Mouse (Mus musculus): ENCODE results near the gene Krt24.
A peak's percentile ranks its signal among the peaks of the same experiment; 100 is the strongest.

Krt24 gene

DNA sequence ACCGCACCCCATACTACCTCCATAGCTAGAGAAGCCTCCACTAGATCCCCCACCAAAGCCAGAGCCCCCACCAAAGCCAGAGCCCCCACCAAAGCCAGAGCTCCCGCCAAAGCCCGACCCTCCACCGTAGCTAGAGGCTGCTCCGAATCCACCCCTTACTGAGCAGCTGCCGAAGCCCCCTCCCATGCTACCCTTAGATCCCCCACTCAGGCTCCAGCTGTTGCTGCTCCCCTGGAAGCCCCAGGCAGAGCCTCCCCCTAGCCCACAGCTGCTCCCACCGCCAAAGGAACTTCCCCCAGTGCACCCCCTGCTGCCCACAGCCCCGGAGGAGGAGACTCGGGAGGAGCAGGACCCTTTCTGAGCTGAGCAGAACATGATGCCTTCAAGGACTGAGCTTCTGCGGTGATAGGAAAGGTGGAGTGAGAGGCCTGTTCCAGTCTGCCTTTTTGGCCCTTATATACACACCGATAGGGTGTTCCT, at the start of gene Krt24:
Gene Krt24 (minus strand): TSS at position 430 of the 480 bp plus-strand sequence.
- DNase-seq: no peak

- DNase-seq: no peak
Observed at GRCm38 (mm10) chr11:99333426-99333825, 48.4 kb upstream of the Krt24 start.

GRCm38 (mm10) chr11:99329655-99330054, 44.6 kb upstream of the Krt24 start:
- no peak for DNase-seq

- DNase-seq: no peak
Observed at GRCm38 (mm10) chr11:99322851-99323250, 37.8 kb upstream of the Krt24 start, which contains the start of gene Krt25. TSS of gene Krt25 (minus strand) at chr11:99322951.

DNA sequence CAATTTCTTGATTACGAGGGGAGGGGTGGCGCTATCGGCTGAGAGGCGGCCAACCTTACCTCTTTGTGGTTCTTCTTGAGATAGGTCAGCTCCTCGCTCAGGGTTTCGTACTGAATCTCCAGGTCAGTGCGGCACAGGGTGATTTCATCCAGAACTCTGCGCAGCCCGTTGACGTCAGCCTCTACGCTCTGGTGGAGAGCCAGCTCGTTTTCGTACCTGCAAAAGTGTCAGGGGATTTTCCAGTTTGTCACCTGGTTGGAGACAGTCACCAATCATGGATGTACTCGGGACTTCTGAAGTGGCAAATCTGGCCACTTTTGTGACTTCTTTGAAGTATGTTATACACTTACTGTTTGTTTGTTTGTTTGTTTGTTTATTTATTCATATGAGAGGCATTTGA, 36.0 kb upstream of the Krt24 start:
- DNase-seq: no peak

DNA sequence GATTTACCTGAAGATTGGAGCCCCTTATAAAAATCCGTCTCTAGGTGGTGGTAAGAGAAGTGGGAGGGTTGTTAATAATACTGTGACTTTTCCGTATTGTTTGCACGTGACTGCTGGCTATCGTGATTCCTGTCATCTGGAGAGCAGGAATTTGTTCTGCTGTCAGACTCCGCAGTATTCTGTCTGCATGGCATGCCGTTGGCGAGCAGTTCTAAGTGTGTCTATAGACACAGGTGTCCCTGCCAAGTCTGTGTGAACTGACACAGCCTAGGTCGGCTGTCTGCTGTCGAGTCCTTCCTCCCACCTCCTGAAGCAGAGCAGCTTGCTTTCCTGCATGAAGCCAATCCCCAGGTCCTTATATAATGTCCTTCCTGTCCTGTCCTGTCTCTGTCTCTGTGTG, 34.1 kb upstream of the Krt24 start:
- no peak for DNase-seq

DNA sequence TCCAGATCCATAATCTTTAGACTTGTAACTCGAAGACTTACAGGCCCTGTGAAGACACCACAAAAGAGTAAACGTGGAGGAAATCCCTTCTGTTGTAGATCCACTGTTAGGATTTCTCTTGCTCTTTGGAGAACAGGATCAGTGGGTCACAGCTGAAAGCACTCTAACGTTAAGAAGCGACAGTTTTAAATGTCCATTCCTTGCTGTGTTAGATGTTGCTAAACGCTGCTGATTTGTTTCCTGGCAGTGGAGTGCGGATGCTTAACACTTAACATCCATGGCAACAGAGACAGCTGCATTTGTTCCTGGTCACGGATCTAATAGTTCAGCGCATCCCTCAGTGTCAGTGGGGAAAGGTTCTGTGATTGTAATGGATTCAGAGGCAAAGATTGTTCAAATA, 31.5 kb upstream of the Krt24 start:
- DNase-seq: no peak

- no peak for DNase-seq
Observed at GRCm38 (mm10) chr11:99314594-99314993, 29.5 kb upstream of the Krt24 start.

DNA sequence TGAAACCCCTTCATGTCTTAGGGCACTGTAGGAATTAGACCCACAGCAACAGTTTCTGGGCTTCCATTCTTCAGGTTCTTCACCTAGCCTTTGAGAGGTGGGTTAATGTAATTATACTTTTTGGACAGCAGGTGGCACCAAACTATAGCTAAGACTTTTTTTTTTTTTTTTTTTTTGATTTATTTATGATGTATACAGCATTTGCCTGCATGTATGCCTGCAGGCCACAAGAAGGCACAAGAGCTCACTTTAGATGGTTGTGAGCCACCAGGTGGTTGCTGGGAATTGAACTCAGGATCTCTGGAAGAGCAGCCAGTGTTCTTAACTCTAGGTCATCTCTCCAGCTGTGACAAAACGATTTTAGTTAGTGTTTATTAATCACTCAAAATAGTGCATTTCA, 25.8 kb upstream of the Krt24 start:
- peak; percentile 15 for DNase-seq

GRCm38 (mm10) chr11:99307579-99307978, 22.5 kb upstream of the Krt24 start:
- DNase-seq: peak; percentile 70

DNA sequence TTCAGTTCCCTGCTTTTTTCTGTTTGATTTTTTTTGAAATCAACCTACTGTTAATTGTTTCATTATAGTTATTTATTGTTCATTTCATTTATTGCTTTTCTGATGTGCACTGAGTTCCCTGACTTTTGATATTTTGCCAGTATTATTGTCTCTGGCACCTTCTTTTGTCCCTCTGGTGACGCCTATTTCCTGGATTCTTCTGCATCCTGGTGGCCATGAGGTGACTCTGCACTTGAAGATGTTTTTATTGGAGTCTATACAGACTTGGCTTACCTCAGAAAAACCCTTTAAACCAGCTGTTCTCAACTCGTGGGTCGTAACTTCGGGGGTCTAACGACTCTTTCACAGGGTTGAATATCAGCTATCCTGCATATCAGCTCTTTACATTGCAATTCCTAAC, 10.0 kb upstream of the Krt24 start:
- DNase-seq: no peak

DNA sequence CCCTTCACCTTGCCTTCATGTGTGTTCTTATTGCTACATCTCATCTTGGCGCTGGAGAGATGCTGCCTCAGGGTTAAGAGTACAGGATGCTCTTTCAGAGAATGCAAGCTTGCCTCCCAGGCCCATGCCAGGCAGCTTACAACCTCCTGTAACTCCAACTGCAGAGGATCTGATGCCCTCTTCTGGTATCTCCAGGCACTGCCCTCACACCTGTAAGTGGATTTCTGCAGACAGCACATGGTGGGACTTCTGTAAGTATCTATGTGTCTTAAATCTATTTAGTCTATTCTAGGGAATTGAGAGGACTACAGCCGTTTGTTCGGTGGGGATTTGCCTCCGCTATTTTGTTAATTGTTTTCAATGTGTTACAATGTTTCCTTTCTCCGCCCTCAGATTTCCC, 7.8 kb upstream of the Krt24 start:
- DNase-seq: peak; percentile 49

DNA sequence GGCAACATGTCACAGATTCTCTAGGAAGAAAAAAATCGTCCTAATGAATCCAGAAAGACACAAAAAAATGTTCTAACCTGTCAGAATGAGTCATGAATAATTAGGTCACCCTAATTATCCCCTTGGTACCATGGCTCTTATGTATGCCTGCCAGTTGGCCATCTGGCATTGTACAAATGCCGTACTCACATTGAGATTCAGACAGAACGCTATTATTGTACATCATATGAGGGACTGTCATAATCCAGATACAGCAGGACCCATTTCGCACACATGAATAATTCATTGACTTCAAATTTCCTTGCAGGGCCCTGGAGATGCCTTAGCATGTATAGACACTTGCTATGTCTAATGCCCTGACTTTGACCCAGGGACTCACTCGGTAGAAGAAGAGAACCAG, 1.1 kb downstream of the Krt24 start:
- DNase-seq: no peak

- no peak for DNase-seq
Observed at GRCm38 (mm10) chr11:99283334-99283733, 1.7 kb downstream of the Krt24 start.

- DNase-seq: no peak
Observed at GRCm38 (mm10) chr11:99281116-99281515, 3.9 kb downstream of the Krt24 start.

GRCm38 (mm10) chr11:99279986-99280385, 5.1 kb downstream of the Krt24 start:
- no peak for DNase-seq

DNA sequence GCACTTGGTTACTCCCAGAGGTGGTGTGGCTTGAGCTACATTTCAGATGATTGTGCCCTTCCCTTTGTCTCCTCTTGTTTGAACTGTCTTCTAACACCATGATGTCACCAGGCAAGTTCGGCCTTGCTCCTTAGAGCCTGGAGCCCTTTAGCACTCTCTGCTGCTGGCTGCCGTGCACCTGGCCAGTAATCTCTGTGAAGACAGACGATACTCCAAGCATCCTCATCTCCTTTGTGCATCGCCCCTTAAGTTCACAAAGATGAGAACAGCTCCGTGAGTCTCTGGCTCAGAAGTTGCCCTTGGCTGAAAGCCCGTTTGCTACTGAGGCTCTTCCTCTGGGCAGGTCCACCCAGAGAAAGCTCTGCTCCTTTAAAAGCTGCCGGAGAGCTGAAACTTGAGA, 8.3 kb downstream of the Krt24 start:
- DNase-seq: no peak

DNA sequence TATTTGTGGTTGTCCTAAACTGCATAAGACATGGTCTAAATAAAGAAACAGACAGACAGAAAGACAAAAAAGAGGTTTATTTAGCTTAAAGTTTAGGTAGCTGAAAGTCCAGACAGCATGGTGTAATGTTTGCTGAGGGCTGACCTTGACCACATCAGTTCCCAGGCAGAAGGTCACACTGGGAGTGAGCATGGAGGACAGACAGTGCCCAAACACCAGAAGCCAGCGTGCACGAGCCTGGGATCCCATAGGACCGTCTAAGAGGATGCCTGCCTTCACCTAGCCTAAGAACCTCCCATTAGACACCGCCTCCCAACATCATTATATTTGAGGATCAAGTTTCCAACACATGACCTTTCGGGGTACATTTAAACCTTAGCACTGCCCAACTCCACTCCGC, 9.4 kb downstream of the Krt24 start:
- DNase-seq: no peak

DNA sequence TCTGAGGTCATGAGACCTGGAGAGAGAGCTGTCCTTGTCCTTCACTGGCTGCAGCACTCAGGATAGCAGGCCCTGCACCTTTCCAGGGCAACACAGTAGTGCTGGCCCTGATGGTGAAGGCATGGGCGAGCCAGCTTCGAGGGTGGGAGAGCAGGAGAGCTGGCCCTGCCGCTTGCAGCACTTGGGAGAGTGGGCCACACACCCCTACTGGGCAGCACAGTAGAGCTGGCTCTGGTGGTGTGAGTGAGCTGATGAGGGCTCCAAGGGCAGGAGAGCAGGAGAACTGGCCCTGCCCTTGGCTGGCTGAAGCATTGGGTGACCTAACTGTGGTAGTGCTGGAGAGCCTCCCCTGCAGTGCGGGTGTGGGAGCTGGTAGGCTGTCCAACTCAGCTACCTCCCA, 12.3 kb downstream of the Krt24 start:
- no peak for DNase-seq

- DNase-seq: no peak
Observed at GRCm38 (mm10) chr11:99269192-99269591, 15.9 kb downstream of the Krt24 start.

- DNase-seq: peak; percentile 40
Observed at GRCm38 (mm10) chr11:99265796-99266195, 19.3 kb downstream of the Krt24 start.

DNA sequence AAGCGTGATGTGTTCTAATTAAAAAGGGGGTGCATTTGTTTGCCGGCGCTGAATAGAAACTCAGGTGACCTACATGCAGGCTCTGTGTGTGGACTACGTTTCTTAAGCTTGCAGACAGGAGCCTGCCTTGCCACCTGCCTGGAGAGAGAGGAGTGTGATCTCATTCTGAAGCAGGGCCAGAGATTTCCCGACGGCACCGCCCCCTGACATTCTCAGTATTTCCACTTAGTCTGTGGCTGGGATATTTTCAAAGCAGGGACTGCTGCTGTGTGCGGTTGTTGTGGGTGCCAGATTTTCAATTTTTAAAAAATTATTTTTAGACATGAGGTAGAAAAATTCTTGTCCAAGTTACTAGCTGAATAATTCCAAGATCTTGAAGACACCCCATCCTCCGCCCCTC, 19.8 kb downstream of the Krt24 start:
- DNase-seq: peak; percentile 9

- no peak for DNase-seq
Observed at GRCm38 (mm10) chr11:99256213-99256612, 28.8 kb downstream of the Krt24 start.

DNA sequence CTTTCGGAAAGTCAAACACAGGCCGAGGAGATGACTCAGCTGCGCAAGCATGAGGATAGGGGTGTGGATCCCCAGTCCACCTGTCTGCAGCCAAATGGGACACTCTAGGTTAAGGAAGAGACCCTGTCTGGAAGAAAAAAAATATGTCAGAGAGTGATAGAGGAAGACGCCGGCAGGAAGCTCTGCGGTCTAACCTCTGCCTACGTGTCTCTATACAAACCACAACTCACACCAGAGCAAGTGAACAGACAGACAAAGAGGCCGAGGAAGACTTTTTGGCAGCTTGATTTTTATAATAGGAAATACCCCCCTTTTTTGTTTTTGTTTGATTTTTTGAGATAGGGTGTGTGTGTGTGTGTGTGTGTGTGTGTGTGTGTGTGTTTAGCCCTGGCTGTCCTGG, 29.7 kb downstream of the Krt24 start:
- DNase-seq: no peak

GRCm38 (mm10) chr11:99253893-99254292, 31.2 kb downstream of the Krt24 start:
- DNase-seq: no peak

- no peak for DNase-seq
Observed at GRCm38 (mm10) chr11:99252671-99253070, 32.4 kb downstream of the Krt24 start.
